Mouse (Mus musculus) adrenal gland, adult 18-20 months (tissue): ENCODE data around the gene Lbx1. TPM values are rescaled to one million over a fixed set of nuclear protein-coding genes. Genes with fewer than 3 reads are reported as not detected.

Experiments
- DNase-seq, 2 experiments: peaks; one replicate each; pipeline ENCODE4 v3.0.0; 2021 to 2022; ENCODE audit warnings: low spot score in 2 of 2
- total RNA-seq, 2 experiments: library from RNA; stranded (reverse); gene quantifications; 1 replicate in 1 of 2; 2 replicates in 1 of 2; pipeline ENCODE4 v1.2.3; 2021

Lbx1 gene
- total RNA-seq, 2 experiments from 2014 or later = 0.22 TPM; not detected in 1

DNA sequence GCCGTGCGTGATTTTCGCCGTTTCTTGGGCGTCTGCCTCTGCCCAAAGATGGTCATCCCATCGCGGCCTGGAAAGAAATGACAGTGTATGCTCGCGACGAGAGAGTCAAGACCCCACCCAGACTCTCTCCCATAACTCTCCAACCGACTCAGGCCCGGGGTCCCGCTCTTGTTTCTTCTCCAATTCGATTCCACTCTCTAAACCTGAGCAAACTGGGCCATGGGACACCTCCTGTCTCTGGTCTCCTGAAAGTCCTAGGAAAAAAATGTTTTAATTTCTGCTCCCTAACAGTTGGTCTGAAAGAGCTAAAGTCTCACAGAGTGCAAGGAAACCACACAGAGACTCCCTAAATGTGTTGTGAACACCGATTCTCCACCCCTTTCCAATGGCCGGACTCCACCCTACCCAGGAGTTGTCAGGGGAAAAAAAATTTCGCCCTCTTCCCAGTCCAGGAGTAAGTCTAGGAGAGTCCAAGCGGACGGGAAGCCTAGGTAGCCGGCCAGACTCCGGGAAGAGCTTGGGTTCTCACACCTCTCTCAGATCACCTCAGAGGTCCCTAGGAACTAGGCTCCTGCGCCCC, 1.3 kb downstream of the Lbx1 start:
- no peak for DNase-seq

DNA sequence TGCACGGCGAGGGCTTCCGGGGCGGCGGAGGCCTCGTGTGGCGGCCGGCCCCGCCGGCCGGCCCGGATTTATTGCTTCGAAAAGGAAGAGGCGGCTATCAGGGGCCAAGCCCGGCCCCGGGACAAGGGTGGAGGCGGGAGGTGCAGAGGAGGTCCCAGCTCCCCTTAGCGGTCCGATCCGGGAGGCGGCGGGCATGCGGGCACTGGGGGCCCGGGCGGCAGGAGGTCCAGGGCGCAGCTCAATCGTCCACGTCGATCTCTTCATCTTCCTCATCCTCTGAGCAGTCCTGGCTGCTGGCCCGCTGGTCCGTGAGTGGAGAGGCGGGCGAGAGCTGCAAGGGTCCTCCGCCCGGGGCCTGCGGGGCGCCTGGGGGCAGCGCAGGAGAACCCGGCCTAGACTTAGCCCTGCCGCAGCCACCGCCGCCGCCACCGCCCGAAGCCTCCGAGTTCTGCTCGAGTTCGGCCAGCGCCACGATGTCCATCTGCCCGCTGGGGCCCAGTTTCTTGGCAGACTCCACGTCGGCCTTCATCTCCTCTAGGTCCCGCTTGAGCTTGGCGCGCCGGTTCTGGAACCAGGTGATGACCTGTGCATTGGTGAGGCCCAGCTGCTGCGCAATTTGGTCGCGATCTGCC, 2.0 kb downstream of the Lbx1 start:
- DNase-seq = no peak

DNA sequence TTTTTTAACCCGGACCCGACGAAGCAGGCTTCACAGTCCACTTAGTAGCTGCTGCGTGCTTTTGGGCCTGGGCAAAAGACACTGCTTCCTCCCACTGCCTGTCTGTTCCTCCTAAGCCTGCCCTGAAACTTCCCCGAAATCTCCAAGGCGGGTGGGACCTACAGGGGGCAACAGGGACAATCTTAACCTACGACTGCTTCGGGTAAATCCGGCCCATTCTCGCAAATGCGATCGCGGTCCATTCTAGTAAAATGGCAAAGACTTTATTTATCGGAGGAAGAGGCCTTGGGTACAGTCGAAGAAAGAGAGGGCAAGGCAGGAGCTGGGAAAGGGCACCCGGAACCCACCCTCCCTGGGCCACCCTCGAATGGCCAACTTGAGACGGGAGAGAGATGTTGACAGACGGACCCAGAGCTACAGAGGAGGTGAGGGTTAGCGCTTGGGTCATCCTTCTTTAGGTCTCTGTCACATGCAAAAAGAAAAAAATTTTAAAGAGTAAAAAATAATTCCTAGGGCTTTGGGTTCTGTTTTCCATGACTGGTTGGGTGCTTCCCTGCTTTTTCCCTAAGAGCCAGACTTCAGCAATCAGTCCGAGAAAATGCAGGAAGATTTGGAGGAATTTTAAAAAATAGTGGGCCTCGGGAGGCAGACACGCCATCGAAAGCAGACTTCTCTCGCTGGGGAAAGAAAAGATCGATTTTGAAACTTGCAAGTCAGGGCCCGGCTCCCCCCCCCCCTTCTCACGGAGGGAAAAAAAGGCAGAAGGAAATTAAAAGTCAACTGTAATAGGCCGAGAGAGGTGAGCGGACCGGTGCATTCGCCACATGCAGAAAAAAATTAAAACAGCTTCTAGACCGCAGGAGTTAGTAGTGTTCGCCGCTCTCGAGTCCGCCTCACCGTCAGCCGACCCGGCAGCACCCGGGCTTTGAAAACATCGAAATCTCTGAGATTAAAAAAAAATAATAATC, 2.9 kb downstream of the Lbx1 start:
- DNase-seq = no peak

DNA sequence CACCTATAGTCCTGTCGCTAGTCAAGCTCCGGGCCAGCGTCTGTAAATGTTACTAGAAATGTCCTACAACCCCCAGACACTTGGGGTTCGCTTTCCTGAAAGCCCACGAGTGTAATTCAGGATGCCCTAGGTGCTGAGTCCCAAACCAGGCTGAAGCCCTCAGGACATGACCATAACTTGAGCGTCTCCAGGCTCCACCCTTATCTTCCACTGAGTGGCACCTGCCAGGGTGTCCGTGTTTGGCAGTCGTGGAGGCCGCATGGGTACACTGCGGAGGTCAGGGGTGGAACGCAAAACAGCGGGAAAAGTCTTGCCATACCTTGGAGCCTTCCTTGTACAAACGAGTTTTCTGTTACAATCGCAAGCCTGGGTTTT, 3.6 kb downstream of the Lbx1 start:
- DNase-seq = no peak

DNA sequence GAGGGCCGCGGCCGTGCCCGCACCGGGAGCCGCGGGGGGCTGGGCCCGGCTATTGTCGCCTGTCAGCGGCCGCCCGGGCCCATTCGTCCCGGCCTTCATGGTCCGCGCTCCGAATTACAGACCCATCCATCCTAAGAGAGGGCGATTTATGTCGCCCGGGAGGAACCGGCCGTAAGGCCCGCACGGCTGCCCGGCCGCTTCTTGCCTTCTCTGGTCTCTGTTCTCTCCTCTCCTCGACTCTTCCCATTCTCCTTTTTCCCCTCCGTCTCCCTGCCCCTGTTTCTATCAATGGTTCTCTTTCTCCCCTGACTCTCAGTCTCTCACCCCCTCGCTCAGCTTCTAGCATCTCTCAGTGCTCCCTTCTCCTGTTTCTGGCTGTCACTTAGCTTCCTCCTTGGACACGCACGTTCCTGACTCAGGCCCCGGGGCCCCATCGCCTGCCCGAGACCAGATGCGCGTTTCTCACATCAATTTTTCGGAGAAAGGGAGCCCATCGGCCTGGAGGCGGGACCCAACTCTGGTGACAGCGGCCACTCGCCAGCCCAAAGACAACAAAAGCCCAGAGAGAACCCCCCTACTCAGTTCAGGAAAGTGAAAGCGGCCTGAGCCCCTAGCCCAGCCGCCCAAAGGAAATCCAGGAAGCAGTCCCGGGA, 4.1 kb downstream of the Lbx1 start:
- no peak for DNase-seq

DNA sequence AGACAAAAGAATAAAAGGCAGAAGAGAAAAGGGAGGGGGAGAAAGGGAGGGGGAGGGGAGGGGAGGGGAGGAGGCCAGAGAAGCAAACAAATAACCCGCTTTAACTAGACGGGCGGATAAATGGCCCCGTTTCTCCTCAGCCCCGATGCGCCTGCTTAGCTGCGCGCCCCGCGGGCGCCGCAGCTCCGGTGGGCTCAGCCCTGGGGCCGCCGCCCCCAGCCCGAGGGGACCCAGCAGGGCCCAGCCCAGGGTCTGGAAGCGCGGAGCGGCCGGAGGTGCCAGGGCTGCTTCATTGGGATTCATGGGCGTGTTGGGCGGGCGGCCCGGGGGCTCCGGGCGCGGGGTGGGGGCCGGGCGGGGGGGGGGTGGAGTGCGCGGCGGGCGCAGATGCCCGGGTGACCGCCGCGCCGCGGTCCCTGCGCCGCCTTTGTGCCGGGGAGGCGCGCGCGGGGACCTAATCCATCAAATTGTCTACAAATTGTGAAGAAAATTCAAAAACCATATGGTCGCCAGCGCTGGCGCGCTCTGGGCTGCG, 4.7 kb downstream of the Lbx1 start:
- no peak for DNase-seq

DNA sequence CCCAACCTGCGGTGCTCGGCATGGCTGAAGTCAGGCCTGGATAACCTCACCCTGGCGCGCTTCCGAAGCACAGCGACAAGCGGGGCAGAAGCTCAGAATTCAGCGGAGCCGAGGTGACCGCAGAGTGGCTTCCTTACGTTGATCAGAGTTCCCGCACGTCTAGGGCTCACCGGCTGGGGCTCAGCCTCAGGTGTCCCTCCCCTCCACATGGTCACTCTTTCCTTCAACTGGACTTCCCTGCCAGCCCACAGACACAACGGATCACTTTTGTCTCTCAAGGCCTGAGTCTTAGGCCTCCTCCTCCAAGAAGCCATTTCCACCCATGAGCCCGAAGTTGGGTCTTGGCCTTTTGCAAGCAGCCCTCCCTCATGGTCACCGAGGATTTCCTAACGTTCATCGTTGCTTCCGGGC, 5.4 kb downstream of the Lbx1 start:
- no peak for DNase-seq

DNA sequence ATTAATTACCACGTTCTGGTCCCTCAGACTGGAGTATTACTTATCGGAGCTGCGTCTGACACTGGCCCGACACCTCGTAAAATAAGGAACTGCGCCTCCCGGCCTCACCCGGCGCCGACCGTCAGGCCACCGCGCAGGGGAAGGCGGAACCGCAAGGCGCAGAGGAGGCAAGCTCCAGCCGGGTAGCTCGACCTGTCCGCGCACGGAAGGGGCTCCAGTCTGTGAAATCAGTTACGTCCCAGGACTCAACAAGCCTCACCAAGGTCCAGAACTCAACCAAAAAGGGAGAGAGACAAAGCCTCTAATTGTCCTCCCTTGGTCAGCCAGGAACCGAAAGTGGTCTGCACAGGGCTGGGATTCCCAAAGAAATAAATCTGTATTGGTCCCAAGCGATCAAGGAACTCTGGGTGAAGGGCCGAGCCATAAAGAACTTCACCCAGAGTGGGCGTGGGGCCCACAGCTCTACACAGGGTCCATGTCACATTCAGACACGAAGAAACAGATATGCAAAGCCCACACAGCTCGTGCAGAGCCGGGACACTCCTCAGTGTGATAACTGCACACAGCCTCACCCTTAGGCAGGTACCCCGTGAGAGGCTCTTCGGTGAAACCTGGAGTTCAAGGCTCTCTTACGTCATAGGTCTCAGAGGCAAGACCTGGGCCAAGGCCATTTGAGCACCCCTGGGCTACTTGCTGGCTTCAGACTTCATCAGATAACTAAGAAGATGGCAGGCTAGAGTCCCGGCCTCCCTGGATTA, 6.1 kb downstream of the Lbx1 start:
- DNase-seq = peak in 1 of 2 experiments; percentile 17

DNA sequence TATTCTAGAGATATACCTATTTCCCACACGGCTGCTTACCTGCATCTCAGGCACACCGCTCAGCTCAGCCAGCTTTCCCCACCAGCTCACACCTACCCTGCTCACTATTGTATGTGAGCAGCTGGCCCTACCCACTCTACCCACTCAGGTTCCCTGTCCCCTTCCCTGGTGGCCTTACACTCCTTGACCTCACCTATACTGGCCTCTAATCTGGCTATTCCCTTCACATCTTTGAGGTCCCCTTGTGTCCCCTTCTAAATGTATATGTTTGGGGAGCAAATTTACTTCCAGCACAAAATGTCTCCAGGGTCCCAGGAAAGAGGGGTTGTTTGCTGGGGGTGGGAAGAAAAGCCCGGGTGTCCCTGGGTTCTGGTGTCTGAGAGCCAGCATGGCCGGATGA, 6.8 kb downstream of the Lbx1 start:
- no peak for DNase-seq

DNA sequence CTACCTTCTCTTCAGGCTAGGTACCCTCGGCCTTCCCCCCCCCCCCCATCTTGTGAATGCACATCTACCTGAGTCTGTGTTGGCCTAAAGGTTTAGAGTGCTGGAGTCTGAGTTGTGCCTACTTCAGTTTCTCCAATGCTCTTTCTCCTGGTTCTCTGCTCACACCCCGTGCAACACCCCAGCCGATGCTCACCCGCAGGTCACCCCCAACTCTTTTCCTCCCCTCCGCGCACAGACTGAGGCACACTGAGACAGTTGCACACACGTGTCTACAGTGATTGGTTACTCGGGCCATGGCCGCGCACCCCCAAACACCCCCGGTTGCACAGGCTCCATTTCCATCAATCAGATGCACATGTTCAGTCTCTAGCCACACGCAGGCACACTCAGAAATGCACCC, 7.5 kb downstream of the Lbx1 start:
- no peak for DNase-seq

DNA sequence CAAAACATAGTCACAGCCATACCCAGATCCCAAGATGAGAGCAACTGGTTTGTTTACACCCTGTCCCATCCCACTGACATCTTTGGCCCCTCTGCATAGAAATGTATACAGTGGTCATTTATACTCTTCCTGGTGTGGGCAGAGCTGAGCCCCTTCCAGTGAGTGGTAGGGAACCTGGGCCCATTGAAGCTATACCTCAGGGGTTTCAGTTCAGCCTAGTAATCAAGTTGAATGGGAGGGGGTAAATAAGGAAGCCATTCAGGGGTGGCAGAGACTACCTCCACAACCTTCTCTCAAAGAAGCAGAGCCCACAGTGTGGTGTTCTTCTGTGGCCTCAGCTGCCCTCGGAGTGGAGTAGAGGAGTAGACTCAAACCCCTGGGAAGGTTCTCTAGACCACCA, 7.9 kb downstream of the Lbx1 start:
- DNase-seq = no peak

DNA sequence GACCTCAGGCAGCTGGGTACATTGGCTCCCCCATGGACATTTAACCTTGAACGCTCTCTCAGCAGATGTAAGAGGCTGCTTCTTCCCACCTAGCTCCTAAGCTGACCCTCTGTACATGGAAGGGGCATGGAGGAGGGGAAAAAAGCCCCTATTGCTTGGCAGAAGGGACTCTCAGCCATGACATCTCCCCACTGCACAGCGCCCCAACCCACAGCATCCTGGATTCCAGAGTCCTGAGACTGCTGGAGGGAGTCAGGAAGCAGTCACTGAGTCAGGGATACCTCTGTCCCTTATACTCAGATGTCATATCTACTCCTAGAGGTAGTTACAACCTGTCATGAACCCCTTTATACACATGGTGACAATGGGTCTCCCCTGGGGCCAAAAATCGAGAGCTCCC, 8.6 kb downstream of the Lbx1 start:
- DNase-seq = no peak

DNA sequence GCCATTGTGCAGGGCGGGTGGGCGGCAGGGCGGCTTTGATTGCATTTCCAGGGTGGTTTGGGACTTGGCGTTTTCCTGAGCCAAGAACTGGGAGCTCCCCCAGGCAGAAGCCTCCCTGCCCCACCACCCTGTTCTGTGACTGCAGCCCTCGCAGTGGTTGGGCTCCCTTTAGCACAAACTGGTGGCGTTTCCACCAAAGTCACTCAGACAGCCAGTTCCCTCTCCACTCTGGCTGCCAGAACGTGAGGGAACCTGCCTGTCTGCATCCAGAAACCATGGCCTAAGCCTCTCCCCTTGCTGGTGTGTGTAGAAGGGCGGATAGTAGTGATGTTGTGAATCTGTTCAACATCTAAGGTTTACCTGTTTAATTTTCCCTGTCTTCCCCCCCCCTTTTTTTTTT, 9.4 kb downstream of the Lbx1 start:
- no peak for DNase-seq

DNA sequence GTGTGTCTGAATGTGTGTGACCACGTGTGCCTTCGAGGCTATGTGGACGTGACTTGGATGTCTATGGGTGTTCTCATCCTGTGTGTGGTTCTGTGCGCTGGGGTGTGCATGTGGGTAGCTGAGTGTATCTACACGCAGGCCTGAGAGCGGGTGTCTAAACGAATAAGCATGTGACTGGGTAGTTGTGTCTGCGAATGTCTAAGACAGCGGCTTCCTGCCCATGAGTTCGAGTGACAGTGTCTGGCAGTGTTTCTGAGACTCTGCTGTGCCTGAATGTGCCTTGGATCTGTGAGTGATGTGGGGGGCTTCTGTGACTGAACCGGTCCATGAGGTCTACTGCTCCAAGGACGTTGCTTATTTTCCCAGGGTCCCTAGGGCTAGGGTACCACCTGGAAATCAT, 10.5 kb downstream of the Lbx1 start:
- no peak for DNase-seq

DNA sequence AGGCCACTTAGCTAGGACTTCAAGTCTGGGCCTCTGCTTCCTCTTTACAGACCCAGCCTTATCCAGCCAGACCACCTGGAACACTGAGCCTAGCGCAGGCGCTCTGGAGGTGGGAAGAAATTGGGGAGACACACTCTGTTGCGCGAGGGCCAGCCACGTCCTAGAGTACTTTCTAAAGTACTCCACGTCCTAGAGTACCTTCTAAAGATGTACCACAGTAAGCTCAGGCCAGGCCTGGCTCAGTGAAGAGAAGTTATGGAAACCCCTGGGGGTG, 11.4 kb downstream of the Lbx1 start:
- no peak for DNase-seq

DNA sequence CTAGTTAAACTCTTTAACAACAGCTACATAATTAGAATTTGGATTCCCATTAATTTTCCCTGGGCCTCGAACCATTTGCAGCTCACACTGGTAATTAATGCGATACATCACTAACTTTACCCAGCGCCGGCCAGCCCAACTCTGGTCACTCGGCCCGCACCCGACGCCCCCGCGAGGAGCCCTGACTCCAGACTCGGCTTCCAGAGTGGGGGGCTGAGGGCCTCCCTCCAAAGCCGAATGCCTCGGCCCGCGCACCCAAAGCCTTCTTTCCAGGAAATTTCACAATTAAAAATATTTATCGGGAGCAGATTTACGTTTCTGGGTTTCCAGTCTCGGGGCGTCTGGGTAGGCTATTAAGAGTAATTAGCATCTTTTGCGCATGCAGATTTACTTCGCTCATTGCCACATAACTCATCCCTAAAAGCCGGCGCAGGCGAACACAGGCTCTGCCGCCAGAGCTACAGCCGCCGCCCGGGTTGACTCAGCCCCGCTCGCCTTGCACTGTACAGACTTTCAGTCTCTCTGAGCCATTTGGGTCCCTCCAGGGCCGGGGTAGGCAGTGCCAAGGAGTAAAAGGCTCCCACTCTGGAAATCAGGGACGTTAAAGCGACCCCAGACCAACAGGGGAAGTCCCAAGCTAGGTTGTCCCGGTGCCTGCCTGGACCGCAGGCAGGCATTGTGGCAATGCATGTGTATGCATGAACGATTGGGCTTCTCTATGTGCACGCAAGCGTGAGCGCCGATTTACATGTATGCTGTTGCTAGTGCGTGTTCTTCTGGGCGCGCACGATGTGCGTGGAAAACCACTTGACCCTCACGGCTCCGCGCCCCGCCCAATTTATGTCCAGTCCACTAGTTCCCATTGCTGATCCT, 12.0 kb downstream of the Lbx1 start:
- peak in 1 of 2 experiments; percentile 18 for DNase-seq

DNA sequence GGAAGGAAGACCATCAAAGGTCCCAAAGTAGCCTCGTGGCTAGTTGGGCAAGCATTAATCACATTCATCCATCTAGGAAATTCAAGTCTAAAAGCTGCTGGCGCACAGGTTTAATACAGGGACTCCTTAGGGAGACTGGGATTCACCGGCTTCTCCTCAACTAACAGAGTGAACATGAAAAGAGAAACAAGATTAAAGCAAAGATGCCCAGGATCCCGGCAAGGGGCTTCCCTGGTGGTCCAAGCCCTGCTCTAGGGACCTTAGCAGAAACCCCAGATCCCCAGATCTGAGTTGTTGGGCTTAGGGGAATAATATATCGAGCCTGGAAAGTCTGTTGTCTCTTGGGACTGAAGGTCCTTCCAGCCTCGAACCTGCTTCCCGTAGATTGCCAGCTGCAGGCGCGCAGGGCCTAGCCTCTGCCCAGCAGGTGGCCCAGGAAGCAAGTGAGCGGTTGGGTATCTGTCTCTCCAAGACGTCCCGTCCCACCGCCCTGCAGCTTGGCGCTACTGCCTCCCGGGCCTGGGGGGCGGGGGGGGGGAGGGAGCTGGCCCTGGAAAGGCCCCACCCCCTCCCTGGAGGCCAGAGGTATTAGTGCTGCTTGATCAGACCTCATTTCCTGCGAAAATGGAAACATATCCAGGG, 13.3 kb downstream of the Lbx1 start:
- no peak for DNase-seq

DNA sequence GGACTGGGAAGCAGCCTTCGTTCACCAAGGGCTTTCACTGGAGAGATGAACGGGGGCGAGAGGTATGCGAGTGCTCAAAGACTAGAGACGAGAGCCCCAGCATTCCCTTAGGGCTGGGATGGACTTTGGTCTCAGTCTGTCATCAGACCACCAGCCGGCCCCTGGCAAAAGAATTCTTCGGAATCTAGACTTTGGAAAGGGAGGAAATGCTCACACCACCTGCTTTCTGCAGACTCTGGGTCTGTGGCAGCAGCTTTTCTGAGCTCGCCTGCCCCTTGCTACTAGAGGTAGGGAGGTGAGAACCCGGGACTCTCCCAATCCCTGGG, 14.2 kb downstream of the Lbx1 start:
- no peak for DNase-seq

DNA sequence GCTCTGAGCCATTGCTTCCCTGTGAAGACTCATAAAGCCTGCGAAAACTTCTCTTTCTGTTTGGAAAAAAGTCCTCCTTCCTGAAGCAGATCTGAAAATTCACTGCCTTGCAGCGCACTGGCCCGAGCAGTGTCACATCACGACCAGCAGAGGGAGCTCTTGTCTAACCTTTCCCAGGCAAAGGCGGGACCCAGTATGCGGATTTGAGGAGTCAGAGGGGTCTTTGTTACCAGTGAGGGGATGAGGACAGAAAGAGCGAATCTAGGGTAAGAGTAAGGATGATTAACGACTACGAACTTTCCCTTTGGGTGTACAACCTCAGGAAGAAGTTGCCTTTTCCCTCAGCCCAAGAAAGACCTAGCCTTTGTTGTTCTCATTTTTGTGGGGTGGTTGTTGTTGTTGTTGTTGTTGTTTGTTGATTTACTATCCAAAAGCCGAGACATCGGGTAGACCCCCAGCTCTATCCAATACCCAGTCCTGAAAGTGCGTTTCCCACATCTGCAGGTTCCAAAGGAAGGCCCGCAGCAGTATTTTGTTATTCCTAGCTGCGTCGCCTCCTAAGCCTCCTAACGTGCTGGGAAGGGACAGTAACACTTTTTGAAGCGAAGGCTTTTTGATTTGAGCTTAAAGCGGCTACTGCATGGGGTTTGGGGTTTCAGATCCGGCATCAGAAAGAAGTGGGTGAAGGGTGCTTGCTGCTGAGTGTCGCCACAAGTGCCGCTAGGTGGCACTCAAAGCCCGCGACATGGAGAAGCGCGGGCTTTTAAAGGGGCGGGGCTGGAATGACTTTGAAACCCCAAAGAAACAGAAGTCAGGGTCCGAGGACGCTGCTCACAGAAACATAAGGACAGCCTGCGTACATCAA, 14.8 kb downstream of the Lbx1 start:
- DNase-seq = peak; percentile 77 to 78
